Mouse (Mus musculus) lung, embryonic 16.5 days (tissue): ENCODE measurements at regions not wholly inside any gene's neighbourhood (a gene's known extent, or its start where the extent isn't known, plus 50 kb on each side); places are given as distances from the start of the nearest gene placed in this dataset. TPM values are rescaled to one million over a fixed set of nuclear protein-coding genes. Genes with fewer than 3 reads are reported as not detected.

Source experiments
- microRNA-seq: library from miRNA; unstranded; fragments of <30 nt; microRNA quantifications from one replicate; pipeline ENCODE4, GENCODE M21; 2016

Small RNA genes lying in the stretch of these regions (microRNA-seq; reads per million reads assigned to microRNA genes)
- not detected for gene Gm27682
